Mouse (Mus musculus) bone marrow macrophage, adult 2 months (primary cell): ENCODE measurements around the gene Lyrm1.

Experiments used
- CTCF ChIP-seq: IDR thresholded peaks from 2 replicates; pipeline ENCODE4 v1.5.1; 2012; ENCODE audit warnings: low read depth, mild to moderate bottlenecking, low read length, moderate library complexity
- POLR2A ChIP-seq: IDR thresholded peaks from 2 replicates; pipeline ENCODE4 v1.6.1; 2012; ENCODE audit warnings: mild to moderate bottlenecking, low read depth, low read length, borderline replicate concordance

- TF ChIP-seq POLR2A: no peak
- TF ChIP-seq CTCF: no peak
Observed at GRCm38 (mm10) chr7:119974214-119974613, 78.6 kb downstream of the Lyrm1 start.
